Mouse (Mus musculus) heart, postnatal 0 days (tissue): ENCODE measurements around the gene Myo1d. TPM values are rescaled to one million over a fixed set of nuclear protein-coding genes. Genes with fewer than 3 reads are reported as not detected.

Source experiments
- ATAC-seq: fragments of 200-750 bp; cut with Nextera tagmentation; 2 replicates; pipeline ENCODE4 v1.8.0; 2017; ENCODE audit warnings: low read depth, moderate number of reproducible peaks, moderate library complexity; ENCODE audit not compliant: insufficient read depth
- DNase-seq: peaks from one replicate; pipeline ENCODE4 v3.0.0-alpha.2; 2016; ENCODE audit warnings: low spot score
- H3K27ac ChIP-seq: fragments of 300-500 bp; sonication (generic); 2 replicates; pipeline ENCODE4 v1.5.1; 2014; ENCODE audit warnings: low read depth, mild to moderate bottlenecking
- H3K27me3 ChIP-seq: fragments of 300-500 bp; sonication (generic); 2 replicates; pipeline ENCODE4 v1.6.1; 2014; ENCODE audit warnings: low read length, mixed read lengths; ENCODE audit not compliant: control insufficient read depth, insufficient read depth
- H3K36me3 ChIP-seq: fragments of 300-500 bp; sonication (generic); replicated peaks from 2 replicates; pipeline ENCODE4 v1.6.1; 2014; ENCODE audit warnings: low read length, mixed read lengths; ENCODE audit not compliant: control insufficient read depth, insufficient read depth
- H3K4me1 ChIP-seq: fragments of 300-500 bp; sonication (generic); 2 replicates; pipeline ENCODE4 v1.6.1; 2014; ENCODE audit warnings: antibody characterized with exemption; ENCODE audit not compliant: control insufficient read depth, insufficient read depth
- H3K4me2 ChIP-seq: fragments of 300-500 bp; sonication (generic); 2 replicates; pipeline ENCODE4 v1.6.1; 2014; ENCODE audit warnings: low read depth, mild to moderate bottlenecking, low read length, moderate library complexity
- H3K4me3 ChIP-seq: fragments of 300-500 bp; sonication (generic); 2 replicates; pipeline ENCODE4 v1.5.1; 2014; ENCODE audit warnings: low read depth, low read length
- H3K9ac ChIP-seq: fragments of 300-500 bp; sonication (generic); replicated peaks from 2 replicates; pipeline ENCODE4 v1.6.1; 2014; ENCODE audit warnings: low read depth, low read length, mixed read lengths
- H3K9me3 ChIP-seq: fragments of 300-500 bp; sonication (generic); replicated peaks from 2 replicates; pipeline ENCODE4 v1.6.1; 2016; ENCODE audit warnings: low read length; ENCODE audit not compliant: control insufficient read depth
- CTCF ChIP-seq: IDR thresholded peaks from 2 replicates; pipeline ENCODE4 v1.5.1; 2016; ENCODE audit warnings: antibody characterized with exemption, control low read depth, low read depth
- EP300 ChIP-seq: IDR thresholded peaks from 2 replicates; pipeline ENCODE4 v1.6.1; 2016; ENCODE audit warnings: antibody characterized with exemption, low read depth
- WGBS: fragments of 180-500 bp; shearing (Covaris S2); extraction: QIAGEN DNeasy Blood & Tissue Kit; methylation state at CpG from one replicate; pipeline ENCODE4 v1.1.7; 2014; 5-methylcytosine and 5-hydroxymethylcytosine counted together
- polyA plus RNA-seq: library from polyadenylated mRNA; unstranded; fragments of >200 nt; fragmentation: Nextera tagmentation; extraction: Ambion mirVana; gene quantifications from 2 replicates; pipeline ENCODE4 v1.2.1, GENCODE M21; 2015
- total RNA-seq: library from RNA; depleted of rRNA; stranded (reverse); fragments of >200 nt; gene quantifications from 2 replicates; pipeline ENCODE4 v1.2.3, GENCODE M21; 2014; ENCODE audit warnings: low replicate concordance

Myo1d gene
- total and polyA plus RNA-seq, 2 experiments from 2014 or later: 4.5 to 4.6 TPM

DNA sequence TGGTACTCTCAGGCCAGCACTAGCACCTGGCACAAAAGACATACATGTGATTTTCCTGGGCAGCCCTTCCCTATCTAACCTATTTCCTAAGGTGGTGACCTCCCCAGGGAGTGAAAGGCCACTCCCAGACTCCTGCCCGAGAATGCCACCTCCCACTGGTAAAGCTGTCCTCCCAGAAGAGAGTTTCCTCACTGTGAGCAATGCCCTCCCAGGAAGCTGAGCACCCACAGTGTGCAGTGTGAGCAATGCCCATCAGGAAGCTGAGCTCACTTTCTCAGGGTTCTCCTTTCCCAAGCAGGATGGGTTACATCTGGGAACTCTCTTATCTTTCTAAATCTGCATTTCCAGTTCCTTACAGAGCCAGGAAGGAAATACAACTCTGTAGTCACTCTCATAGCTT lies 246.9 kb downstream of the Myo1d start:
- DNase-seq: no peak
- Histone ChIP-seq H3K4me1 (0 out of 2 replicates have a peak, but pooled peaks cover 4% of the 10 kb centered on the region), H3K36me3 (no peaks in the 10 kb centered on the region), H3K9me3 (no peaks in the 10 kb centered on the region), H3K4me3 (no peak overlapping the region), H3K27me3 (no peaks in the 10 kb centered on the region), H3K27ac (no peak overlapping the region), H3K9ac (no peak overlapping the region), H3K4me2 (no peak overlapping the region)
- 11% methylated on average over 1 of the region's 1 CpGs for WGBS
- ATAC-seq: no peak
- TF ChIP-seq EP300 (no peak), CTCF (no peak)

DNA sequence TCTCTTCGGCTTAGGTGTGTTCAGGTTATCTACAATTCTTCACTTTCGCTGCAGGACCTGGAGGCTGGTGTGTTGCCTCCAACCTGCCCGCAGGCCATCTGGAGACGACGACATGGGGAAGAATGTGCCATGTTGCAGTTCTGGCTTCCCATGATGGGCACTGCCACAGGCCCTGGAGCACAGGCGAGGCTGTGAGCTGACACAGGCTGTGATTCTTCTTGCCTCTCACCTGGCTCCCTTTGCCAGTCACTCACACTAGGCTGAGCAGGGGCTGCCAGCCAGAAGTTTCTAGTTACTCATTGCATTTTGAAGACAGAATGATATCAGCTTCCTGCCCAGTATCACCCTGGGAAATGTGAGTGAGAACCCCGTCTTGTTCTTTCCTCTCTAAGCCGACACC lies 250.7 kb downstream of the Myo1d start:
- TF ChIP-seq CTCF (no peak), EP300 (no peak)
- ATAC-seq (no peak), DNase-seq (no peak)
- Histone ChIP-seq H3K9ac (no peak overlapping the region), H3K4me1 (0 out of 2 replicates have a peak, but pooled peaks cover 4% of the 10 kb centered on the region), H3K4me3 (no peak overlapping the region), H3K27ac (no peak overlapping the region), H3K4me2 (no peak overlapping the region), H3K9me3 (no peaks in the 10 kb centered on the region), H3K27me3 (no peaks in the 10 kb centered on the region), H3K36me3 (no peaks in the 10 kb centered on the region)
- 59% methylated on average over 8 of the region's 8 CpGs for WGBS

DNA sequence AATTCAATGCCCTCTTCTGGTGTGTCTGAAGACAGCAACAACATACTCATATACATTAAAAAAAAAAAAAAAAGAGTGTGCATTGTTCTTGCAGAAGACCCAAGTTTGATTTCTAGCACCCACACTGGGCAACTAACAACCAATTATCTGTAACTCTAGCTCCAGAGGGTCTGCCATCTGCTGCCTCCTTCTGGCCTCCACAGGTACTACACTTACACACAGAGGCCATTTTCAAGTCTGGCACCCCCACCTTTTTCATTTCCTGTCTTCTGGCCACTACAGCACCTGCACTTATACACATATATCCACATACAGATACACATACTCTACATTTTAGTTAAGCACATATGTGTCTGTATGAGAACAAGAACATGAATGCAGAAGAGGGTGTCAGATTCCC lies 252.1 kb downstream of the Myo1d start:
- no peak for DNase-seq
- H3K27ac ChIP-seq: no peak overlapping the region
- H3K4me3 ChIP-seq: no peak overlapping the region
- TF ChIP-seq CTCF: no peak
- no peak for TF ChIP-seq EP300
- ATAC-seq: no peak
- peaks cover 9% of the 10 kb centered on the region for H3K4me1 ChIP-seq
- H3K4me2 ChIP-seq: no peak overlapping the region
- H3K9me3 ChIP-seq: no peaks in the 10 kb centered on the region
- H3K9ac ChIP-seq: no peak overlapping the region
- no peaks in the 10 kb centered on the region for H3K27me3 ChIP-seq
- H3K36me3 ChIP-seq: no peaks in the 10 kb centered on the region

DNA sequence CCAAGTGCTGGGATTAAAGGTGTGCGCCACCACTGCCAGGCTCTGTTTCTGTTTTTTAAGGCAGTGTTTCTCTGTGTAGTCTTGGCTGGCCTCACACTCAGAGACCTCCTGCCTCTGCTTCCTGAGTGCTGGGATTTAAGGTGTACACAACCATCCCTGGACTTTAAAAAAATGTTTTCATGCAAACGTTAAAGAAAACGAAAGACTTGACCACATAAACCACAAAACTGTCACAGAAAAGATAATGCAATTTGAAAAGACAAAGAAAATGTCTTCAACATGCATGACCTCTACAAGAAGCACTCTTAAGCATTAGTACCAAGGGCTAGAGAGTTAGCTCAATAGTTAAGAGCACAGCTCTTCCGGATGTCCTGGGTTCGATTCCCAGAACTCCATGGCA lies 255.6 kb downstream of the Myo1d start:
- no peak overlapping the region for H3K4me3 ChIP-seq

DNA sequence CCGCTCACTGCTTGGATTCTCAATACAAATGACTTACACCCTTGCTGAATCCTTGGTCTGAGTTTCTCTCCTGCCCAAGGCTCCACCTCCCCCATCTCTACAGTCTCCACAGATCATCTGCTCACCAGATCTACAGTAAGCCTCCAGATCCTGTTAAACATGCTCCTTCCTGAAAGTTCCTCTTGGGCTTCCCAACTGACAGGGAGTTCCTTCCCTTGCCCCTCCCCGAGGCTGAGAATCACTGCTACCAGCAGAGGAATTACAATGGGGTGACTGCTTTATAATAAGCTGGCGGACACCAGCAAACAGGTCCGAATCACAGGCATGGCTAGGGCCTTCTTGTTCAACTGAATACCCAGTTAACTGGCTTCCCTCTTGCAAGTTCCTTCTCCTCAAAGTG lies 256.4 kb downstream of the Myo1d start:
- 64% methylated on average over 4 of the region's 4 CpGs for WGBS
- Histone ChIP-seq H3K4me1 (peaks cover 13% of the 10 kb centered on the region), H3K4me3 (no peak overlapping the region), H3K9me3 (no peaks in the 10 kb centered on the region), H3K27ac (peak overlapping the region; percentile 78), H3K9ac (no peak overlapping the region), H3K4me2 (no peak overlapping the region; the same call in 1 of the 2 replicates), H3K36me3 (no peaks in the 10 kb centered on the region), H3K27me3 (no peaks in the 10 kb centered on the region)
- TF ChIP-seq CTCF: no peak
- TF ChIP-seq EP300: no peak
- DNase-seq (no peak), ATAC-seq (0 out of 2 replicates have a peak, but pooled peaks have one; percentile 49)

More for the DNA sequence above, 255.6 kb downstream of the Myo1d start:
- H3K9me3 ChIP-seq: no peaks in the 10 kb centered on the region
- H3K27me3 ChIP-seq: no peaks in the 10 kb centered on the region
- no peaks in the 10 kb centered on the region for H3K36me3 ChIP-seq
- ATAC-seq: no peak
- TF ChIP-seq CTCF (no peak), EP300 (no peak)
- WGBS: 82% methylated on average over 5 of the region's 5 CpGs
- DNase-seq: no peak
- no peak overlapping the region for H3K4me2 ChIP-seq
- peaks cover 13% of the 10 kb centered on the region for H3K4me1 ChIP-seq
- H3K9ac ChIP-seq: no peak overlapping the region
- H3K27ac ChIP-seq: peak overlapping the region; percentile 78

DNA sequence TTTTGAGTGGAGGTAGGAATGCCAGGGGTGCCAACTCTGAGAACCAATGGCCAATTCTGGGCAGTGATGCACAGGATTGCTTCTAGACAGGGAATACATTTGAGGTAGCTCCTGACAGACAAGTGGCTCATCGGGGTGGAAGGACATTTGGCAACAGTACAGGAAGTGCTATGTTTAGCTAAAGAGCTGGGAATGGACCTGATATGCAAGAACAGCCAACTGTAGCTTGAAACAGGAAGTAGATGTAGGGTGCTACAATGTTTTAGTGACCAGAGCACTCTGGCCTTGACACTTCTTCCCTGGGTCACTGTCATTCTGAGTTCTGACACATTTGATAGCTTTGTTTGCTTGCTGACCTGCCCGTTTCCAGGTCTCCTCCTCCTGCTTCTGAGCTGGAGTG lies 257.0 kb downstream of the Myo1d start:
- TF ChIP-seq CTCF: no peak
- H3K4me1 ChIP-seq: peaks cover 13% of the 10 kb centered on the region
- no peaks in the 10 kb centered on the region for H3K9me3 ChIP-seq
- 15% methylated on average over 2 of the region's 2 CpGs for WGBS
- H3K4me2 ChIP-seq: no peak overlapping the region; the same call in 1 of the 2 replicates
- ATAC-seq (peak; percentile 51), DNase-seq (peak; percentile 44)
- peak overlapping the region; percentile 78 for H3K27ac ChIP-seq
- no peak overlapping the region for H3K9ac ChIP-seq
- H3K36me3 ChIP-seq: no peaks in the 10 kb centered on the region
- H3K27me3 ChIP-seq: no peaks in the 10 kb centered on the region
- no peak overlapping the region for H3K4me3 ChIP-seq
